Mouse (Mus musculus) kidney, postnatal 14 days (tissue): ENCODE data around the gene Pcsk6.

Source experiments
- DNase-seq: peaks from one replicate; pipeline ENCODE4 v3.0.0; 2022; ENCODE audit warnings: mixed read lengths

Gene Pcsk6

GRCm38 (mm10) chr7:66060066-66060956, 198.8 kb downstream of the Pcsk6 start:
- DNase-seq, result peak; percentile 93

GRCm38 (mm10) chr7:66061057-66061456, 199.5 kb downstream of the Pcsk6 start:
- DNase-seq, result no peak

- DNase-seq, result no peak
Measured at GRCm38 (mm10) chr7:66076411-66076810, 214.9 kb downstream of the Pcsk6 start.

GRCm38 (mm10) chr7:66079364-66080230, 218.1 kb downstream of the Pcsk6 start, which contains the start of gene Selenos:
Gene Selenos, plus strand, starts transcription at chr7:66079649.
- peak; percentile 97 for DNase-seq

- DNase-seq, result no peak
Measured at GRCm38 (mm10) chr7:66080231-66080613, 218.7 kb downstream of the Pcsk6 start.

- DNase-seq, result no peak
Measured at GRCm38 (mm10) chr7:66083757-66084156, 222.2 kb downstream of the Pcsk6 start.

GRCm38 (mm10) chr7:66084546-66084945, 223.0 kb downstream of the Pcsk6 start:
- DNase-seq, result no peak

GRCm38 (mm10) chr7:66087652-66088051, 226.1 kb downstream of the Pcsk6 start:
- no peak for DNase-seq

- DNase-seq, result no peak
Measured at GRCm38 (mm10) chr7:66088077-66088476, 226.5 kb downstream of the Pcsk6 start.

GRCm38 (mm10) chr7:66090676-66091190, 229.2 kb downstream of the Pcsk6 start:
- no peak for DNase-seq

- no peak for DNase-seq
Measured at GRCm38 (mm10) chr7:66091553-66091952, 230.0 kb downstream of the Pcsk6 start.

GRCm38 (mm10) chr7:66092656-66093055, 231.1 kb downstream of the Pcsk6 start:
- no peak for DNase-seq

- DNase-seq, result no peak
Measured at GRCm38 (mm10) chr7:66094141-66094540, 232.6 kb downstream of the Pcsk6 start.

GRCm38 (mm10) chr7:66098803-66099202, 237.3 kb downstream of the Pcsk6 start:
- no peak for DNase-seq
